Mouse (Mus musculus): ENCODE results near the gene BC017158.

The BC017158 gene

GRCm38 (mm10) chr7:128307851-128308250 lies 9.9 kb upstream of the BC017158 start:
- DNase-seq = no peak

GRCm38 (mm10) chr7:128304907-128305306 lies 6.9 kb upstream of the BC017158 start:
- peak; percentile 77 to 79 for DNase-seq

GRCm38 (mm10) chr7:128304198-128304597 lies 6.2 kb upstream of the BC017158 start:
- no peak for DNase-seq

GRCm38 (mm10) chr7:128302151-128302550 lies 4.2 kb upstream of the BC017158 start:
- DNase-seq = no peak

GRCm38 (mm10) chr7:128300952-128301351 lies 3.0 kb upstream of the BC017158 start:
- DNase-seq = no peak

GRCm38 (mm10) chr7:128298481-128299342 lies 742 bp upstream of the BC017158 start:
- DNase-seq = no peak

- no peak for DNase-seq
These were observed 716 bp downstream of the BC017158 start for GRCm38 (mm10) chr7:128297291-128297616.

- no peak for DNase-seq
These were observed 1.5 kb downstream of the BC017158 start for GRCm38 (mm10) chr7:128296514-128296913.

GRCm38 (mm10) chr7:128294785-128295184 lies 3.2 kb downstream of the BC017158 start:
- DNase-seq = no peak

GRCm38 (mm10) chr7:128288923-128289544 lies 8.9 kb downstream of the BC017158 start:
- DNase-seq = no peak

GRCm38 (mm10) chr7:128285060-128285459 lies 12.9 kb downstream of the BC017158 start:
- no peak for DNase-seq

GRCm38 (mm10) chr7:128284047-128284446 lies 13.9 kb downstream of the BC017158 start:
- DNase-seq = no peak

GRCm38 (mm10) chr7:128282532-128283244 lies 15.3 kb downstream of the BC017158 start:
- DNase-seq = no peak

GRCm38 (mm10) chr7:128281765-128282164 lies 16.2 kb downstream of the BC017158 start:
- no peak for DNase-seq

- no peak for DNase-seq
These were observed 18.2 kb downstream of the BC017158 start for GRCm38 (mm10) chr7:128279750-128280149.

- no peak for DNase-seq
These were observed 21.9 kb downstream of the BC017158 start for GRCm38 (mm10) chr7:128276051-128276450.

- peak; percentile 55 to 58 for DNase-seq
These were observed 26.5 kb downstream of the BC017158 start for GRCm38 (mm10) chr7:128271496-128271895.

GRCm38 (mm10) chr7:128270431-128270850 lies 27.5 kb downstream of the BC017158 start:
- peak; percentile 48 to 64 for DNase-seq

- no peak for DNase-seq
These were observed 30.2 kb downstream of the BC017158 start for GRCm38 (mm10) chr7:128267813-128268212.

GRCm38 (mm10) chr7:128267391-128267790 lies 30.6 kb downstream of the BC017158 start:
- no peak for DNase-seq

GRCm38 (mm10) chr7:128266056-128266455 lies 31.9 kb downstream of the BC017158 start:
- DNase-seq = no peak

- DNase-seq = no peak
These were observed 32.6 kb downstream of the BC017158 start, which contains the start of gene Slc5a2 for GRCm38 (mm10) chr7:128265411-128265810. Gene Slc5a2, plus strand, starts transcription at chr7:128265657.

- peak in 1 of 2 experiments; percentile 34 for DNase-seq
These were observed 41.1 kb downstream of the BC017158 start for GRCm38 (mm10) chr7:128256783-128257334.
